Mouse (Mus musculus) layer of hippocampus, adult 6 months (tissue): Measurements from ENCODE around the gene Tmprss11g. TPM values are rescaled to one million over a fixed set of nuclear protein-coding genes. Genes with fewer than 3 reads are reported as not detected.

Source experiments
- long read RNA-seq, 2 experiments: library from polyadenylated mRNA; unstranded; transcript quantifications; one replicate each; pipeline ENCODE4 v2.0.0; 2019 to 2020
- polyA plus RNA-seq: library from polyadenylated mRNA; unstranded; fragments of <200 nt; fragmentation: Nextera tagmentation; gene quantifications from 2 replicates; pipeline ENCODE4 v1.2.3, GENCODE M21; 2021

Gene Tmprss11g
- not detected in 2 replicates for polyA plus RNA-seq
- long read RNA-seq, experiment 1: 0 reads
- long read RNA-seq, experiment 2: 0 reads

GRCm38 (mm10) chr5:86518500-86518899 is at the start of gene Tmprss11g:
Gene Tmprss11g (minus strand): TSS chr5:86518600.

DNA sequence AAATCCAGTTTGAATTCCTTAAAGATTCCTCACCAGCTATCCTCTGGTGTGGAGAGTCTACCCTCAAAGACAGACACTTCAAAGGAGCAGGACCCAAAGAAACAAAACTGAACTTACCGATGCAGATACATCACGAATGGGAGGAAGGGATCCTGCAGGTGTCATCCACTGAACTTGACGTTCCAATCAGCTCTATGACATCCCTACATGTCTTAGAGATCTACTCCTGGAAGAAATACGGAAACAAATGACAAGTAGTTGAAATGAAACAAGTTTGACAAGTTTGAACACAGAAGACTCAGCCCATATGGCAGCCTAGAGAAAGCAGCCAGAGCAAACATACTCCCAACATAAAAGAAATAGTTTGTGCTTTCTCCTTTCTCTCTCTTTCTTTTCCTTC is 49.5 kb downstream of the Tmprss11g start, which contains the start of gene Tmprss11a:
Gene Tmprss11a (minus strand): TSS at position 101 of the 400 bp plus-strand sequence.

Other genes with a start within 250 kb of the Tmprss11g start
- not detected in 2 replicates for gene Tmprss11c, start 229.3 kb downstream of the Tmprss11g start, polyA plus RNA-seq
- gene Tmprss11d, start 145.2 kb downstream of the Tmprss11g start, polyA plus RNA-seq: not detected in 2 replicates
- gene Tmprss11a, start 49.6 kb downstream of the Tmprss11g start, polyA plus RNA-seq: 0.89 TPM in 1 of 2 replicates, not detected in the other
- not detected in 2 replicates for gene Tmprss11f, start 113.8 kb upstream of the Tmprss11g start, polyA plus RNA-seq
- gene Tmprss11b, start 157.8 kb upstream of the Tmprss11g start, polyA plus RNA-seq: not detected in 2 replicates
- not detected in 2 replicates for gene Tmprss11e, start 227.2 kb upstream of the Tmprss11g start, polyA plus RNA-seq